Mouse (Mus musculus) frontal cortex, postnatal 10 days (tissue): ENCODE results near the gene Bcas3.

Source experiments
- DNase-seq, 2 experiments: peaks; one replicate each; pipeline ENCODE4 v3.0.0; 2022; ENCODE audit warnings: low spot score in 2 of 2, mixed read lengths in 1 of 2

Bcas3 gene

DNA sequence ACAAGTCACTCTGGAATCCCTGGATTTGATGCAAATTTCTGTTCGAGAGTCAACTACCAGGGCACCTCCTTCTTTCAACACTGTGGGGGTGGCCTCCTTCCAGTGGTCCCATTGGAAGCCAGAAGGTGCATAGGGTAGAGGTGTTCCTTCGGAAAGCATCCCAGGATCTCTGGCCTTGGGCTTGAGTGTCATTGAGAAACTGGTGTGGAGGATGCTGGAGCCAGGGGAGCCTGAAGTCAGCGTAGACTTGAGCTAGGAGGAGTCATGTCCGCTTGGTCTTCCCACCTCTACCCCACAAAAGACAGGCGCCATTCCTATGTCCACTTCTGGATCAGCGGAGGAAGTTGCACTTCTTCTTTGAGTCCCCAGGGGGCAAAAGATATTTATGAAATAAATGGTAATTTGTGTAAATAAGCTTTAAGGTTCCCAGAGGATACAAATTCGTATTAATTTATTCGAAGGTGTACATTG, 488.3 kb downstream of the Bcas3 start:
- DNase-seq, result no peak

DNA sequence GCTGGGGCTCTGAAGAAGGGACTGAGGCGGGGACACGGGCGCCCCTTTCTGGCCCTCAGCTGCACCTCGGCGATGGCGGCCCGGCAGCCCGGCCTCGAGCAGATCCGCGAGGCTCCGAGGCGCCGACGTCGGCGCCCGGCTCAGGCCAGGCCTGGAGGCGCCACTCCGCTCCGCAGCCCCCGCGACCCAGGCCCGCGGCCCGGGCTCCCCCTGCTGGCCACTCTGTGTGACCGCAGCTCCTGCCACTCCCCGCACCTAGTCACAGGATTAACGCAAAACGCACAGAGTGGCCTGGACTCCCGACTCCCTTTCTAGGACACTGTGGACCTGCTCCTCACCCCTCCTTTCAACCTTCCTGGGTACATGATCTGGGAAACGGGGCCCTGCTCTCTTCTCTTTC, 489.0 kb downstream of the Bcas3 start:
- peak in 1 of 2 experiments; percentile 56 for DNase-seq

DNA sequence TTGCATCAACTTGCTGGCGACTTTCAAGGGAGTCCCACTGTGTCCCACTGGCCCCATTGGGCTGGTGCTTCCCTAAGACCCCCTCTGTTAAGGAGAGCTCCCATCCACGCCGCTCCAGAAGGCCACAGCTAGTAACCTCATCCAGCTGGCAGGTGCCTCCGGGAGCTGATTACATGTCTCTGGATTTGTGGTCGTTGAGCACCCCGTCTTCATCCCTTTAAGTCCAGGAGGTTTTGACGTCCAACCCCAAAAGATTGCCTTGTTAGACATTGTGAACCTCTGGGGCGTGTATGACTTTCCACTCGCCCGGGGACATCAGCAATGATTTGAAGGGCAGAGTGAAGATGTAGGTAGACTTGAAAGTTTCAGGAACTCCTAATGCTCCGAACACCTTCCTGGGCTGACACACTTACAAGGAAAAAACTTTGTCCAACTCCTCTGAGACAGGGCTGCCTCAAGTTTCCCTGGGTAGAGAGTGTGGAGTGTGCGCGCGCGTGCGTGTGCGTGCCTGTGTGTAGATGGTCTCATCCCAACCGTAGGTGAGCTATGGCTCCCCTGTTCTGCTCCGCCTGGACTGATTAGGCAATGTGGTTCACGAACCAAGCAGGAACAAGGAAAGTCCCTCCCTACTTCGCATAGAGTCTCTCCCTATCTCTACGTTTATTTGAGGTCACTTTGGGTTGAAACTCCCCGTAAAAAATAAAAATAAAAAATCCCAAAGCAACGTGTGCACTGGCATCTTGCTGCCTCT, 489.8 kb downstream of the Bcas3 start:
- peak in 1 of 2 experiments; percentile 4 for DNase-seq

DNA sequence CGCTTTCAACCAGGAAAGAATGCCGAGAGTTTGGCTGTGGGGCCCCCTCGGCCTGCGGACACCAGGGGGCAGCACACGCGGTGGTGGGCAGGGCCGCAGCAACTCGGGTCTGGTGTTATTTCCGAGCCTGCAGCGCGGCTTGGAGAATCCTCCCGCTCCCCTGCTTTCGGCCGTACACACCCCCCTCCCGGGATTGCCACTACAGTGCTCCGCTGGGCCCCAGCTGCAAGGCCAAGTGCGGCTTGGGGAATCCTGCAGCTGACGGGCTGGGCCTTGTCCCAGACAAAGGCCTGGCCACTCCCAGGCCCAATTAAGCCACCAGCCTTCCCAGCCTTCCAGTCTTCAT, 490.4 kb downstream of the Bcas3 start:
- DNase-seq, result no peak

DNA sequence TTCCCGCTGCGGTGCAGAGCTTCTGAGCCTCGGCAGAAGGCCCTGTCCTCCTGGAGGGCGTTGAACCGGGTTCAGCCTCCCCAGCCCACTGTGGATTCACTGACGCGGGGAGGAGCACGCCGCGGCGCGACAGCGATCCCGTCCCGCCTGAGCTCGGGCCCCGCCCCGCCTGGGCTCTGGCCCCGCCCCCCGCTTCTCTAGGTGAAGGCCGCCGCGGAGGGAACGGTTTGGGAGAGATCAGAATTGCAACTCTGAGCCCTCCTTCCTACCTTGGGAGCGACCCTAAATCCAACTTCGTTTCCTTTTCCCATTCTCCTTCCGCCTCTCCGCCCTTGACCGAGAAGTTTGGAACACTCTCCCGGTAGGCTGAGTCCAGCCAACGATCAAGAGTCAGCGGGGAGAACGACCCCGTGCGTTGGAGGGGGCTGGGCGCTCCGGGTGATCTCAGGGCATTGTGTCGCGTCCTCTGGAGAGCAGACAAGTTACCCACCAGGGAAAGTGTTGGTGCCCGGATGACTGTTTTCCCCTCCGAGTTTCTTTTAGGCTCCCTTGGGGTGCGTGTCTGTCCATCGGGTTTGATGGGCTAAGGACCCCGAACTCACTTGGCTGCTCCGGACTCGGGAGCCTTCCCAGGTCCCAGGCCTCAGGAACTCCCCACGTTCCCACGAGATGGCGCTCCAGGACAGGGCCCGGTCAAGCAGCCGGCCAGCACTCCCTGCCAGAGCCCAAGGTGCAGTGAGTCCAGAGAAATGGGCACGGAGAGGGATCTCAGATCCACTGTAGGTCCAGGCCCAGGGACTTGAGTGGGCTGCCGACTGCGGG, 491.4 kb downstream of the Bcas3 start:
- DNase-seq, result peak; percentile 50 to 77

DNA sequence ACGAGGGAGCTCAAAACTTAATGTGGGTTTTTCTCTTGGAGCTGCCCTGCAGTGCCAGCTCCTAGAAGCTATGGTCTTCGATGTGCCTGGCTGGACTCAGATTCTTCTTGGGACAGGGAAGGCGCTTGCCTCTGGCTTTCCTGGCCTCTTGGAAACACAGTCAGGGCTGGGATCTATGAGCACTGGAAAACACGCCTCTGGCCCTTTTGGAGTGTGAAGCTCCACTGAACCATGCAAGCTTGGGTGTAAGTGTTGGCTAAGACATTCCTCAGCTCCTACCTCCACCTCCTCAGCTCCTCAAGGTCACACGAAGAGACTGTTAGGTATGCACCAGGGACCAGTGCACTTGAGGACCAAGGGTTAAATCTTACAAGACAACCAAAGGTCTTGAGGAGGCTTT, 492.0 kb downstream of the Bcas3 start:
- DNase-seq, result no peak

DNA sequence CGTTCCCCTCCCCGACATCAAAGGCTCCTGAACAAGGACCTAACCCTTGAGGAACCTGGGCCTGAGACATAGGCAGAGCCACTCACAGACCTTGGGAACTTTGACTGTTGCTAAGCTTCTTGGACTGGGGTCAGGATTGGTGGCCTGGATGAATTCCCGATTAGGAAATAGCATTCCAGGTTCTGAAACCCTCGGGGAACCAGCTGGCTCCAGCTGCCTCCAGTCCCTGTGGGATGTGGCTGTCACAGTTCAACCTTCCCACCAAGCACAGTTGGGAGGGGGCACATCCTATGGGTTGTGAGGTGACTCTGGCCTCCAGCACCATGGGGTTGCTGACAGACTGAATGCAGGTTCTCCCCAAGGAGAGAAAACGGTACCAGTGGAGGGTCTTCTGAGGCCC, 493.0 kb downstream of the Bcas3 start:
- no peak for DNase-seq

DNA sequence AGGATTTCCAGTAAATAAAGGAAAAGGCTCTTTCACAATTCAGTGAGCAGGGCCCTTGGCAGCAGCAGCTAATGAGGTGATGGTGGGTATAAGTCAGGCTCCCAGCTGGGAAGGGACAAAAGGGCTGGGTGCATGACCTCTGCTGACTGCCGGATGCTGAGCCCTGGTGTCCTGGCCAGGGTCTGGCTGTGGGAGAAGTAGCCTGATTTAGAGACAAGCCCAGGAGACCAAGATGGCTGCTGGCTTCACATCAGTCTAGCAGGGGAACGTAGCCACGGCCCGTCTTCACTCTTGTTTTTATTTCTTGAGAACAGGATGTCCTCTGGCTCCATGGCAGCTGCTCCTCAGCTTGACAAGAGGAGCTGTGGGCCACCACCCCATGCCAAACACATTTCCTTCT, 493.5 kb downstream of the Bcas3 start:
- DNase-seq, result no peak

DNA sequence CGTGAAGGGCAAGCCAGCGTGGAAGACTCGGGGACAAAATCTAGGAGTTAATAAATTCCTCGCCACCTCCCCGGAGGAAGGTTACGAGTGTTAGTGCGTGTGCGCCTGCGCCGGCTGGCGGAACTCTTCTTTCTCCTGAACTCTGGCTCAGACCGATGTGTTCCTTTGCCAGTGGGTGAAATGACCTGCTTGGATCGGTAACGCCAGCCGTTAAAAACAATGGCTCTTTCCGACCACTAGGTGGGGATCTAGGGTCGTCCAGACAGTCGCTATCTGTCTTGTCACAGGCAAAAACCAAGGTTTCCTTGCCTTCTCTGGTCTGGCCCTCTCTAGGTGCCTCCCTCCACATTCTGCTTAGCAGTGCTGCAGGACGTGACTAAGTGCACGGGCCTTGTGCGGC, 496.1 kb downstream of the Bcas3 start:
- DNase-seq, result peak in 1 of 2 experiments; percentile 64

DNA sequence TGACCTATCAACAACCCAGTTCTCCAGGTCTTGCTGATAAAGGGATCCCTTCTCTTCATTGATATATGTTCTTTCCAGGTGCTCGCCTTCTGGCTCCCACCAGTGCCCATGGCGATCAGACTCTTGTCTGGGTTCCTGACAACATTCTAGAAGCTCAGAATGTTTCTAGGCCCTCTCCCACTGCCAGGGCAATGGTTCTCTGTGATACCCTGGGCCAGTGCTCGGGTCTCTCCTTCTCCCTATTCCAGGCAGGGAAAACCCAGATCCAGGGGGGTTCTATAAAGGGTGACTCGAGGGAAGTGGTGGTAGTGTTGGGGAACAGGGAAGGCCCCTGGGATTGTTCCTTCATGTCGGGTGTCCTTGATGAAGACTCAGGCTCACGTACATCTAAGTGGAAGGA, 497.3 kb downstream of the Bcas3 start, which contains the start of gene Gm11444:
Gm11444 (minus strand) TSS at position 101 of the 400 bp plus-strand sequence.
- DNase-seq, result no peak

DNA sequence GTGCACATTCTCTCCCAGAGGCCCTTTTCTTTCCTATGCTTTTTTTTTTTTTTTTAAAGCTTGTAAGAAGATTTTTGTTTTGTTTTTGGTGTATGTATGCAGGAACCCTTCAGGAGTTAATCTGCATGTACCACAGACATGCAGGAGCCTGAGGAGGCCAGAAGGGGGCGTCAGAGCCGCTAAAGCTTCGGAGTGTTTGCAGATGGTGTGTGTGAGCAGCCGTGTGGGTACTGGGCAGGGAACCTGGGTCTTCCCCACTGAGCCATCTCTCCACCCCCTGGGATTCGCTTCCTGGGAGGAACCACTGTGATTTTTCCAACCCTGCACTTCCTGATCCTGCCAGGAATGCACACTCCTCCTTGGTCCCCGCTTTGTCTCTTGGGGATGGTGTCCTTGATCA, 497.8 kb downstream of the Bcas3 start:
- no peak for DNase-seq

DNA sequence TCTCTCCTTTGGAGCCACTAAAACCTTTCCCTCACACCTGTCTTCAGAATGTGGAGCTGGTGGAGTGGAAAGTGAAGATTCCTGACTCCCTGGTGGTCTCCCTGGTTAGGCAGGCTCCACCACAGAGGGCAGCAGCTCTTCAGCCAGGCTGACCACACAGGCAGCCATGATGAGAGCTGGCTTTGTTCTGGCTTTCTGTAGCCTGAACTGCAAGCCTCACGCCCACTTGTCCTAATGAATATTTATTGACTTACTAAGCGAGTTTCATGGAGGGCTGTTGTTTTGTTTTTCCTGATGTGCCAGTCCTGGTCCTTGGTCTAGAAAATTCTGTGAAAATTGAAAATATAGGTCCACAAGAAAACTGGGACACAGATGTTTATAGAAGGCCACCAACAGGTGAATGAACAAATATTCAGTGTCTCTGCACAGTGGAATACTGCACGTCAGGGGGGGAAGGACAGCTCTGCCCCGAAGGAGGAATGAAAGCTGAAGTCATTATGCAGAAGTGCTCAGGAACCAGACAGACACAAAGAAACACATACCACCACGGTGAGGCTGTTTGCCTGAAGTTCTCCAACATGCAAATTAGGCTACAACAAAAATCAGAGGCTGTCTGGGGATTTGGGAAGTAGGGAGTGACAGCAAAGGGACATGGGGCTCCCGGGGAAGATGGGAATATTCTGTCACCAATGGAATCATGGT, 505.2 kb downstream of the Bcas3 start:
- no peak for DNase-seq

DNA sequence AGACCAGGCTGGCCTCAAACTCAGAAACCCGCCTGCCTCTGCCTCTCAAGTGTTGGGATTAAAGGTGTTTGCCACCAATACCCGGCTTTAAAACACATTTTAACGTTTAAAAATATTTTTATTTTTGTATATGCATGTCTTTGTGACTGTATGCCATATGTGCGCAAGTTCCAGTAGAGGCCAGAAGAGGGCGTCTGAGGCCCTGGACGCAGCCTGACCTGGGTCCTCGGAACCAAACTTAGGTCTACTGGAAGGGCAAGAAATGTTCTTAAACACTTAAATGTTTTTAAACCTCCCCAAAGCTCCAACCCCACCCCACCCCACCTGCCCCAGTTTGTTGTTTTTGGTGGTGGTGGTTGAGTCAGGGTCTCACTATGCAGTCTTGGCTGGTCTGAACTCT, 511.4 kb downstream of the Bcas3 start:
- no peak for DNase-seq
